Mouse (Mus musculus): ENCODE measurements around the gene Hsd11b1. TPM values are rescaled to one million over a fixed set of nuclear protein-coding genes. Genes with fewer than 3 reads are reported as not detected.

The Hsd11b1 gene
- total and polyA plus RNA-seq, 3 experiments = not detected

DNA sequence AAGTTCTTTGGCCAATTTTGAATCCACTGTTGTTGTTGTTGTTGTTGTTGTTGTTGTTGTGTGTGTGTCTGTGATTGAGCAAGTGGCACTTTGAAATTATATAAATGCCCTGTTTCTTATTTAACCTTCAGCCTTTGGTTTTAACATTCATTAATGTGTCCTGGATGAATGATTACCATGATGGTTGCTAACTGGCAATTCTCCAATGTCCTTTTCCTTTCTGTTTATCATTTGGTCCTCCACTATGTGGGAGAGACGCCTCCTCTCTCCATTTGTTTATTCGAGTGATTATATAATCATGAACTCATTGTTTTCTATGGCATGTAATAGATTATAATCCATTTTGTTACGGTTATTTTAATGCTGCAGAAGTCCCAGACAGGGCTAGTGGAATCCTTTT, 33.3 kb downstream of the Hsd11b1 start:
- Histone ChIP-seq H3K27ac (ENCODE audit: control insufficient read depth, low read depth, low read length) (no peak overlapping the region), H3K36me3 (ENCODE audit: control insufficient read depth in 1 of 2, insufficient read depth in 2 of 2, low read length in 2 of 2) (no peaks in the 10 kb centered on the region), H3K9ac (ENCODE audit: control insufficient read depth, low read depth, low read length, poor library complexity, severe bottlenecking) (no peak overlapping the region), H3K4me1 (ENCODE audit: control insufficient read depth in 1 of 2, insufficient read depth in 2 of 2, low read length in 2 of 2) (no peaks in the 10 kb centered on the region), H3K9me3 (replicated peaks; ENCODE audit: insufficient read depth, low read length) (no peaks in the 10 kb centered on the region), H3K27me3 (ENCODE audit: control insufficient read depth in 1 of 2, insufficient read depth in 2 of 2, low read length in 2 of 2) (peaks cover 0 to 3% of the 10 kb centered on the region in 2 experiments; a peak in 2 of 4 replicates), H3K79me2 (ENCODE audit: control insufficient read depth, insufficient read depth, low read length, poor library complexity) (no peaks in the 10 kb centered on the region), H3K4me3 (ENCODE audit: control insufficient read depth in 1 of 2, insufficient read depth in 1 of 2, low read depth in 2 of 2, low read length in 2 of 2) (no peak overlapping the region)
- TF ChIP-seq E2F4 (IDR thresholded peaks at IDR 0.05; ENCODE audit: borderline replicate concordance, low read depth, low read length) (no peak), ZKSCAN1 (IDR thresholded peaks at IDR 0.05; ENCODE audit: low read depth, low read length) (no peak), ETS1 (IDR thresholded peaks at IDR 0.05; ENCODE audit: low read depth, low read length) (no peak), MAZ (IDR thresholded peaks at IDR 0.05; ENCODE audit: low read depth, low read length) (no peak), TCF12 (IDR thresholded peaks at IDR 0.05; ENCODE audit: low read depth, low read length) (no peak), MEF2A (IDR thresholded peaks at IDR 0.05; ENCODE audit: extremely low read depth, insufficient replicate concordance, low read depth, low read length, poor library complexity, severe bottlenecking) (no peak), NRF1 (IDR thresholded peaks at IDR 0.05; ENCODE audit: insufficient read depth, low read depth, low read length, poor library complexity, severe bottlenecking) (no peak), MXI1 (IDR thresholded peaks at IDR 0.05; ENCODE audit: low read depth, low read length) (no peak), POLR2A (IDR thresholded peaks at IDR 0.05; ENCODE audit: control insufficient read depth in 1 of 2, insufficient read depth in 1 of 2, low read depth in 1 of 2, low read length in 2 of 2, poor library complexity in 1 of 2) (no peak), BHLHE40 (IDR thresholded peaks at IDR 0.05; ENCODE audit: borderline replicate concordance, low read depth, low read length) (no peak), POLR2AphosphoS2 (IDR thresholded peaks at IDR 0.05; ENCODE audit: low read length) (no peak), ZMIZ1 (IDR thresholded peaks at IDR 0.05; ENCODE audit: low read depth, low read length) (no peak)
- no peak for DNase-seq (ENCODE audit: low read depth, low spot score)

DNA sequence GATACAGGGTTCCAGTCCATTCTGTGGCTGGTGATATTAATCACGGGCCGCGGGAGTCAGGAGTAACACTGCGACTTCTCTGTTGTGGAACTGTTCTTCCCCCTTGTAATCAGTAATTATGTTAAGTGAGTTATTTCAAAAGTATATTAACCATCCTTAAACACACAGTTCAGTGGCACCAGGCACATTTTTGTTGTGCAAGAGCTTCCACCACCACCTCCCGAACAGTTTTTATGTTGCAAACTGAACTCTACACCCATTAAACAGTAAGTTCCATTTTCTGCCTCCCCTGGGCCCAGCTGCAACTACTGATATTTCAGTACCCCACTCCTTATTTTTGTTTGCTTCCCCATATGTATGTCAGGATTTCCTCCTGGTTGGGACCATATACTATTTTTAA, 34.3 kb downstream of the Hsd11b1 start:
- DNase-seq (ENCODE audit: low read depth, low spot score) = no peak
- H3K4me3 ChIP-seq (ENCODE audit: control insufficient read depth in 1 of 2, insufficient read depth in 1 of 2, low read depth in 2 of 2, low read length in 2 of 2) = no peak overlapping the region
- no peak overlapping the region for H3K9ac ChIP-seq (ENCODE audit: control insufficient read depth, low read depth, low read length, poor library complexity, severe bottlenecking)
- TF ChIP-seq MYC (IDR thresholded peaks at IDR 0.05; ENCODE audit: low read depth, low read length) = no peak
- no peak for TF ChIP-seq ZMIZ1 (IDR thresholded peaks at IDR 0.05; ENCODE audit: low read depth, low read length)
- no peak for TF ChIP-seq NRF1 (IDR thresholded peaks at IDR 0.05; ENCODE audit: insufficient read depth, low read depth, low read length, poor library complexity, severe bottlenecking)
- TF ChIP-seq POLR2A (IDR thresholded peaks at IDR 0.05; ENCODE audit: control insufficient read depth in 1 of 2, insufficient read depth in 1 of 2, low read depth in 1 of 2, low read length in 2 of 2, poor library complexity in 1 of 2) = no peak
- TF ChIP-seq CHD2 (IDR thresholded peaks at IDR 0.05; ENCODE audit: low read length) = no peak
- H3K36me3 ChIP-seq (ENCODE audit: control insufficient read depth in 1 of 2, insufficient read depth in 2 of 2, low read length in 2 of 2) = no peaks in the 10 kb centered on the region
- no peaks in the 10 kb centered on the region for H3K4me1 ChIP-seq (ENCODE audit: control insufficient read depth in 1 of 2, insufficient read depth in 2 of 2, low read length in 2 of 2)
- peaks cover 0 to 3% of the 10 kb centered on the region in 2 experiments; a peak in 2 of 4 replicates for H3K27me3 ChIP-seq (ENCODE audit: control insufficient read depth in 1 of 2, insufficient read depth in 2 of 2, low read length in 2 of 2)
- H3K27ac ChIP-seq (ENCODE audit: control insufficient read depth, low read depth, low read length) = no peak overlapping the region
- no peaks in the 10 kb centered on the region for H3K9me3 ChIP-seq (replicated peaks; ENCODE audit: insufficient read depth, low read length)
- H3K79me2 ChIP-seq (ENCODE audit: control insufficient read depth, insufficient read depth, low read length, poor library complexity) = no peaks in the 10 kb centered on the region

Measured in MEL (cell line).